Mouse (Mus musculus) yolk sac, embryonic 10.5 days (tissue): ENCODE measurements around the gene Bdp1.
"Not testable (repeated sequence)": the region's sequence is repeated elsewhere in the genome, so short reads cannot be mapped to it uniquely, and the experiment has no call there.

Experiments
- DNase-seq: peaks from one replicate; pipeline ENCODE4 v3.0.0-alpha.2; 2017; ENCODE audit warnings: low spot score

Gene Bdp1

GRCm38 (mm10) chr13:100103748-100104254 lies at the start of gene Bdp1:
Bdp1 (minus strand) TSS chr13:100104070.
- peak; percentile 91 for DNase-seq

- no peak for DNase-seq
Observed at GRCm38 (mm10) chr13:100152659-100153058, 48.8 kb upstream of the Bdp1 start.

- no peak for DNase-seq
Observed at GRCm38 (mm10) chr13:100141646-100142314, 37.9 kb upstream of the Bdp1 start.

- DNase-seq, result no peak
Observed at GRCm38 (mm10) chr13:100125258-100125643, 21.4 kb upstream of the Bdp1 start.

GRCm38 (mm10) chr13:100124423-100125257 lies 20.8 kb upstream of the Bdp1 start, which contains the start of gene Smn1:
Smn1 (plus strand) TSS chr13:100124852.
- DNase-seq, result peak; percentile 87

- DNase-seq, result no peak
Observed at GRCm38 (mm10) chr13:100123970-100124369, 20.1 kb upstream of the Bdp1 start.

GRCm38 (mm10) chr13:100112218-100112972 lies 8.5 kb upstream of the Bdp1 start:
- no peak for DNase-seq

GRCm38 (mm10) chr13:100107652-100108472 lies 4.0 kb upstream of the Bdp1 start, which contains the start of gene Serf1:
Serf1 (plus strand) TSS chr13:100108012.
- peak; percentile 83 for DNase-seq

- DNase-seq, result no peak
Observed at GRCm38 (mm10) chr13:100103052-100103658, 715 bp downstream of the Bdp1 start.

GRCm38 (mm10) chr13:100098808-100099207 lies 5.1 kb downstream of the Bdp1 start:
- DNase-seq, result no peak

GRCm38 (mm10) chr13:100071473-100071872 lies 32.4 kb downstream of the Bdp1 start:
- no peak for DNase-seq

- DNase-seq, result no peak
Observed at GRCm38 (mm10) chr13:100067821-100068220, 36.0 kb downstream of the Bdp1 start.

- DNase-seq, result no peak
Observed at GRCm38 (mm10) chr13:100063936-100064335, 39.9 kb downstream of the Bdp1 start.

- DNase-seq, result not testable (repeated sequence)
Observed at GRCm38 (mm10) chr13:100057738-100058137, 46.1 kb downstream of the Bdp1 start.

GRCm38 (mm10) chr13:100026013-100026412 lies 77.9 kb downstream of the Bdp1 start:
- DNase-seq, result no peak

GRCm38 (mm10) chr13:100016891-100017290 lies 87.0 kb downstream of the Bdp1 start:
- no peak for DNase-seq

GRCm38 (mm10) chr13:100015937-100016336 lies 87.9 kb downstream of the Bdp1 start:
- DNase-seq, result no peak

- peak; percentile 93 for DNase-seq
Observed at GRCm38 (mm10) chr13:100014906-100015895, 88.7 kb downstream of the Bdp1 start, which contains the start of gene Mccc2. Mccc2 (minus strand) TSS chr13:100015639.

GRCm38 (mm10) chr13:100005911-100006496 lies 97.9 kb downstream of the Bdp1 start:
- DNase-seq, result no peak
